Mouse (Mus musculus) lung, adult 2 months (tissue): ENCODE measurements around the gene Cfap45.

Experiments
- CTCF ChIP-seq: fragments of 200-500 bp; IDR thresholded peaks from 2 replicates; pipeline ENCODE4 v1.5.1; 2011; ENCODE audit warnings: mild to moderate bottlenecking, low read length, control low read depth; ENCODE audit not compliant: insufficient read depth
- POLR2A ChIP-seq: fragments of 200-500 bp; IDR thresholded peaks from 2 replicates; pipeline ENCODE4 v1.6.1; 2011; ENCODE audit warnings: low read depth, mild to moderate bottlenecking, control low read depth, low read length, borderline replicate concordance; ENCODE audit errors: extremely low read depth

DNA sequence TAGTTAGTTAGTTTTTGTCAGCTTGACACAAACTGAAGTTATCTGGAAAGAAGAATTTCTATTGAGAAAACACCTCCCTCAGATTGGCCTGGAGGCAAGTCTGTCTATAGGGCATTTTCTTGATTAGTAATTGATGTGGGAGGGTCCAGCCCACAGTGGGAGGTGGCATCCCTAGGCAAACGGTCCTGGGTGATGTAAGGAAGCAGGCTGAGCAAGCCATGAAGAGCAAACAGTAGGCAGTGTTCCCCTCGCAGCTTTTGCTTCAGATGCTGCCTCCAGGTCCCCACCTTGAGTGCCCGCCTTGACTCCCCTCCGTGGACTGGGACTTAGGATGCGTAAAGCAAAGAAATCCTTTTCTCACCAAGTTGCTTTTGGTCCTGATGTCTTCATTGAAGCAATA, 11.4 kb upstream of the Cfap45 start:
- TF ChIP-seq CTCF (no peak), POLR2A (no peak)
